Mouse (Mus musculus) skeletal muscle tissue, adult 2 months (tissue): ENCODE results near the gene Fam166b.

Source experiments
- DNase-seq: peaks from one replicate; pipeline ENCODE4 v3.0.0-alpha.2; 2012; ENCODE audit warnings: low read depth, low spot score

Gene Fam166b

GRCm38 (mm10) chr4:43381408-43382154 is 47.4 kb downstream of the Fam166b start, which contains the start of gene Rusc2:
Gene Rusc2 (plus strand): TSS chr4:43381979.
- peak; percentile 82 for DNase-seq

GRCm38 (mm10) chr4:43380951-43381350 is 48.0 kb downstream of the Fam166b start:
- DNase-seq: no peak

GRCm38 (mm10) chr4:43379601-43380000 is 49.3 kb downstream of the Fam166b start:
- no peak for DNase-seq
